Mouse (Mus musculus) Muller cell, postnatal 12 days (primary cell): ENCODE data around the gene Prss3.
"Not testable (repeated sequence)": the region's sequence is repeated elsewhere in the genome, so short reads cannot be mapped to it uniquely, and the experiment has no call there.

Experiments
- DNase-seq: peaks from one replicate; pipeline ENCODE4 v3.0.0-alpha.2; 2015; ENCODE audit errors: inconsistent ontology term

The Prss3 gene

GRCm38 (mm10) chr6:41377578-41377977 is at the start of gene Prss3:
Gene Prss3, minus strand, starts transcription at chr6:41377678.
- DNase-seq, result not testable (repeated sequence)

GRCm38 (mm10) chr6:41392056-41392455 is 14.6 kb upstream of the Prss3 start, which contains the start of gene Gm5771:
Gene Gm5771, plus strand, starts transcription at chr6:41392356.
- DNase-seq, result not testable (repeated sequence)

GRCm38 (mm10) chr6:41391640-41392039 is 14.2 kb upstream of the Prss3 start:
- DNase-seq, result not testable (repeated sequence)

- no peak for DNase-seq
Measured at GRCm38 (mm10) chr6:41386781-41387180, 9.3 kb upstream of the Prss3 start.

- not testable (repeated sequence) for DNase-seq
Measured at GRCm38 (mm10) chr6:41373772-41374171, 3.7 kb downstream of the Prss3 start.

- DNase-seq, result no peak
Measured at GRCm38 (mm10) chr6:41353932-41354331, 23.5 kb downstream of the Prss3 start, which contains the start of gene Try10. Gene Try10, plus strand, starts transcription at chr6:41354105.
